Mouse (Mus musculus) midbrain, embryonic 11.5 days (tissue): ENCODE data around the gene Zbtb34. TPM values are rescaled to one million over a fixed set of nuclear protein-coding genes. Genes with fewer than 3 reads are reported as not detected.

Source experiments
- ATAC-seq: fragments of 200-750 bp; cut with Nextera tagmentation; 2 replicates; pipeline ENCODE4 v1.8.0; 2017; ENCODE audit warnings: moderate TSS enrichment, moderate library complexity; ENCODE audit not compliant: low FRiP score
- DNase-seq: peaks from one replicate; pipeline ENCODE4 v3.0.0; 2015; ENCODE audit warnings: low spot score; ENCODE audit errors: missing footprints
- H3K27ac ChIP-seq: fragments of 300-500 bp; sonication (generic); 2 replicates; pipeline ENCODE4 v1.5.1; 2014; ENCODE audit warnings: low read depth, low read length
- H3K27me3 ChIP-seq: fragments of 300-500 bp; sonication (generic); 2 replicates; pipeline ENCODE4 v1.6.1; 2014; ENCODE audit warnings: mild to moderate bottlenecking, low read length, moderate library complexity, mixed read lengths; ENCODE audit not compliant: control insufficient read depth, insufficient read depth
- H3K36me3 ChIP-seq: fragments of 300-500 bp; sonication (generic); 2 replicates; pipeline ENCODE4 v1.6.1; 2014; ENCODE audit warnings: mild to moderate bottlenecking, low read length, moderate library complexity, mixed read lengths; ENCODE audit not compliant: control insufficient read depth, insufficient read depth
- H3K4me1 ChIP-seq: fragments of 300-500 bp; sonication (generic); 2 replicates; pipeline ENCODE4 v1.6.1; 2014; ENCODE audit warnings: low read length; ENCODE audit not compliant: control insufficient read depth, insufficient read depth
- H3K4me2 ChIP-seq: fragments of 300-500 bp; sonication (generic); 2 replicates; pipeline ENCODE4 v1.6.1; 2014; ENCODE audit warnings: mild to moderate bottlenecking, moderate library complexity
- H3K4me3 ChIP-seq: fragments of 300-500 bp; sonication (generic); 2 replicates; pipeline ENCODE4 v1.5.1; 2014; ENCODE audit warnings: low read depth, low read length
- H3K9ac ChIP-seq: fragments of 300-500 bp; sonication (generic); 2 replicates; pipeline ENCODE4 v1.6.1; 2014; ENCODE audit warnings: low read length
- H3K9me3 ChIP-seq: fragments of 300-500 bp; sonication (generic); 2 replicates; pipeline ENCODE4 v1.6.1; 2016; ENCODE audit warnings: low read length; ENCODE audit not compliant: control insufficient read depth
- WGBS: fragments of 180-500 bp; shearing (Covaris S2); extraction: QIAGEN DNeasy Blood & Tissue Kit; methylation state at CpG from one replicate; pipeline ENCODE4 v1.1.7; 2014; 5-methylcytosine and 5-hydroxymethylcytosine counted together
- polyA plus RNA-seq: library from polyadenylated mRNA; unstranded; fragments of >200 nt; fragmentation: Nextera tagmentation; extraction: Ambion mirVana; gene quantifications from 2 replicates; pipeline ENCODE4 v1.2.1, GENCODE M21; 2014

Zbtb34 gene
- polyA plus RNA-seq, 1 experiment from 2014 or later: 8.0 TPM

DNA sequence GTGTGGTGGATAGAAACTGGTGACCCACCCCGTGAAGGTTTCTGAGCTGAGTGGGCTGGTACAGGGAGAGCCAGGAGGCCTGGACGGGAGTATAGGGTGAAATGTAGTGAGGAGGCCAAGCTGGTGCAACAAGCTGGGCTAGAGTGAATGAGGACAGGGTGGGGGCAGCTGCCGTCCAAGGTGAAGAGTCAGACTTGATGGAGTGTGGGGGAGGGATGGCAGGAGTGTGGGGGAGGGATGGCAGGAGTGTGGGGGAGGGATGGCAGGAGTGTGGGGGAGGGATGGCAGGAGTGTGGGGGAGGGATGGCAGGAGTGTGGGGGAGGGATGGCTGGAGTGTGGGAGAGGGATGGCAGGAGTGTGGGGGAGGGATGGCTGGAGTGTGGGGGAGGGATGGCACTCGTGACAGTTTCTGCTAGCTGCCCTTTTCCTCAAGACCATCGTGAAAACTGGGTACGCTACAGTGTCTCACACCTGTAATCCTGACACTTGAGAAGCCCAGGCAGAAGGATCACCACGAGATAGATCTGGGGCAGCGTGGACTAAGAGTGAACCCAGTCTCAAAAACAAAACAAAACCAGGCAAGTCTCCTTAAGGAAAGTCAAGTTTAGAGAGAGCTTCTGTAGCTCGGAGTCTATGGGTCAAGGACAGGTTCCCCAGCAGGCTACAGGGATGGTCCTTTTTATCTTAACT lies 9.0 kb upstream of the Zbtb34 start:
- Histone ChIP-seq H3K4me2 (peak overlapping the region; percentile 26), H3K9me3 (no peaks in the 10 kb centered on the region), H3K4me1 (peaks cover 34% of the 10 kb centered on the region), H3K27me3 (no peaks in the 10 kb centered on the region), H3K4me3 (no peak overlapping the region), H3K9ac (peak overlapping the region; percentile 24; the same call in 1 of the 2 replicates), H3K27ac (no peak overlapping the region), H3K36me3 (no peaks in the 10 kb centered on the region)
- ATAC-seq (no peak), DNase-seq (peak; percentile 67)
- WGBS: 14% methylated on average over 9 of the region's 9 CpGs

DNA sequence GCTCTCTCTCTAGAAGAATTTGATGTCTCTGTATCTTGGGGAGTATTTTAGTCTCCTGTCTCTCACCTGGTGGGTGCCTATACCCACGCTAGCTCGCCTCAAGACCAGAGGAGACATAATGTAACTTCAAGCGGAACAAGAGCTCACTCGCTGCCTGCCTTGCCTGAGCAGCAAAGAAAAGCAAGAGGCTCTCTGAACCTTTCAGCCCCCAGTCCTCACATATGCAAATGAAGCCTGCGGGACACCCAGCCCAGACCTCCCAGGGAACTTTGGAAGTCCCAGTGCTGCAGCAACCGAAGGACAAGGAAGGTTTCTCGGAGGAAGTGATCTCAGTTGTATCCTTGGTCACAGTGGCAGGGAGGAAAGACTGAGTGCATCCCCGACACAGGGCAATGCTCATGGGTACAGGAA lies 8.4 kb upstream of the Zbtb34 start:
- Histone ChIP-seq H3K4me2 (peak overlapping the region; percentile 26), H3K4me1 (peaks cover 34% of the 10 kb centered on the region), H3K27me3 (no peaks in the 10 kb centered on the region), H3K9me3 (no peaks in the 10 kb centered on the region), H3K27ac (no peak overlapping the region), H3K9ac (peak overlapping the region; percentile 24; the same call in 1 of the 2 replicates), H3K36me3 (no peaks in the 10 kb centered on the region), H3K4me3 (no peak overlapping the region)
- DNase-seq: peak; percentile 93
- 5% methylated on average over 8 of the region's 8 CpGs for WGBS
- peak; percentile 63; the same call in 1 of the 2 replicates for ATAC-seq

GRCm38 (mm10) chr2:33438377-33438776 lies 7.3 kb upstream of the Zbtb34 start:
- no peaks in the 10 kb centered on the region for H3K27me3 ChIP-seq
- no peak overlapping the region for H3K4me3 ChIP-seq
- DNase-seq (no peak), ATAC-seq (no peak)
- H3K9me3 ChIP-seq: no peaks in the 10 kb centered on the region
- H3K4me2 ChIP-seq: no peak overlapping the region
- H3K9ac ChIP-seq: no peak overlapping the region
- peaks cover 34% of the 10 kb centered on the region for H3K4me1 ChIP-seq
- H3K36me3 ChIP-seq: no peaks in the 10 kb centered on the region
- WGBS: 8% methylated on average over 2 of the region's 2 CpGs
- no peak overlapping the region for H3K27ac ChIP-seq

GRCm38 (mm10) chr2:33437184-33437583 lies 6.1 kb upstream of the Zbtb34 start:
- no peak overlapping the region for H3K4me3 ChIP-seq
- 28% methylated on average over 11 of the region's 11 CpGs for WGBS
- H3K36me3 ChIP-seq: no peaks in the 10 kb centered on the region
- no peak overlapping the region for H3K27ac ChIP-seq
- no peak for ATAC-seq
- H3K27me3 ChIP-seq: no peaks in the 10 kb centered on the region
- peaks cover 34% of the 10 kb centered on the region for H3K4me1 ChIP-seq
- no peak overlapping the region for H3K4me2 ChIP-seq
- no peak for DNase-seq
- H3K9ac ChIP-seq: no peak overlapping the region
- H3K9me3 ChIP-seq: no peaks in the 10 kb centered on the region

- DNase-seq (peak; percentile 93), ATAC-seq (no peak)
- Histone ChIP-seq H3K4me2 (peak overlapping the region; percentile 33), H3K9me3 (no peaks in the 10 kb centered on the region), H3K36me3 (no peaks in the 10 kb centered on the region), H3K27ac (no peak overlapping the region; the same call in 1 of the 2 replicates), H3K9ac (peak overlapping the region; percentile 34), H3K4me3 (no peak overlapping the region), H3K27me3 (no peaks in the 10 kb centered on the region), H3K4me1 (peaks cover 34% of the 10 kb centered on the region)
- 10% methylated on average over 16 of the region's 16 CpGs for WGBS
These were observed 5.0 kb upstream of the Zbtb34 start for GRCm38 (mm10) chr2:33436035-33436580.

DNA sequence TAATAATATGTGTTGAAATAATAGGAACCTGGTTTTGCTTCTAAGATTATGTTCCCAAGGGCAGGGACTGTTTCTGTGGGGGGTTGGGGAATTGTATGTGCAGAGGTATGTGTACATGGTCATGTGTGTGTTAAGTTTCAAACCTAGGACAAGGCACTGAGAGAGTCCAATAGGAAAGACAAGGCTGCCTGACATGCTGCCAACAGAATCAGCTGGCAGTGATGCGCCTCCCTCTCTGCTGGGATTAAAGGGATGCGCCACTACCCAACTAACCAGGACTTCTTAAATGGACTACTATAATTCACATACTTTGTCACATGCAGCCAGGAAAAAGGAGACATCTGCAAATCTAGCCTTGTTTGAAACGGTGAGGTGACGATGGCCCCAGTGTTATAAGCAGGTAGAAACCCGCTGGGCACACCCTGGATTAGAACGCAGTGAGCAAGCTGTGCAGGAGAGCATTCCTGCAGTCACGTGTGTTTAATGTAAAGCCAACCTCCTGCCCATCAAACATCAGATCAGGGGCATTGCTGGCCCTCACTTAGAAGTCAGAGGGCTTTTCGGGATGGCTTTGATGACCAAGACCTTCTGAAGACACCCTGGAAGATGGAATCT lies 4.0 kb upstream of the Zbtb34 start:
- H3K9me3 ChIP-seq: no peaks in the 10 kb centered on the region
- 40% methylated on average over 8 of the region's 8 CpGs for WGBS
- no peak overlapping the region for H3K4me2 ChIP-seq
- no peak overlapping the region for H3K4me3 ChIP-seq
- ATAC-seq (no peak), DNase-seq (no peak)
- peaks cover 34% of the 10 kb centered on the region for H3K4me1 ChIP-seq
- no peak overlapping the region for H3K27ac ChIP-seq
- no peak overlapping the region for H3K9ac ChIP-seq
- H3K36me3 ChIP-seq: no peaks in the 10 kb centered on the region
- no peaks in the 10 kb centered on the region for H3K27me3 ChIP-seq

DNA sequence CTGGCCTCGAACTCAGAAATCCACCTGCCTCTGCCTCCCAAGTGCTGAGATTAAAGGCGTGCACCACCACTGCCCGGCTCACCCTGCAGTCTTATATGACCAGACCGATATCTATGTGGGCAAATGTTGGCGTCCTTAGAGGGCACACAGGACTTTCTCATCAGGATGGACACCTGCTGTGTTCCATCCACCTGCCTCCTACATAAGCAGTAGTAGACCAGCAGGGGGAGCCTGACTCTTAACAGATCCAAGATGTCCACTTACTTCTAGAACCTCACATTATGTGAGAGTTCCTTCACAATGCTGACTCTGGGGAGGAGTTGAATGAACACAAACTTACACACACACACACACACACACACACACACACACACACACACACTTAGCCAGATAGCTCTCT lies 1.8 kb upstream of the Zbtb34 start:
- no peaks in the 10 kb centered on the region for H3K36me3 ChIP-seq
- no peaks in the 10 kb centered on the region for H3K27me3 ChIP-seq
- no peak overlapping the region for H3K27ac ChIP-seq
- H3K9ac ChIP-seq: no peak overlapping the region
- H3K4me1 ChIP-seq: peaks cover 28% of the 10 kb centered on the region
- no peak overlapping the region for H3K4me3 ChIP-seq
- no peak overlapping the region for H3K4me2 ChIP-seq
- DNase-seq (no peak), ATAC-seq (no peak)
- no peaks in the 10 kb centered on the region for H3K9me3 ChIP-seq
- 48% methylated on average over 5 of the region's 5 CpGs for WGBS

DNA sequence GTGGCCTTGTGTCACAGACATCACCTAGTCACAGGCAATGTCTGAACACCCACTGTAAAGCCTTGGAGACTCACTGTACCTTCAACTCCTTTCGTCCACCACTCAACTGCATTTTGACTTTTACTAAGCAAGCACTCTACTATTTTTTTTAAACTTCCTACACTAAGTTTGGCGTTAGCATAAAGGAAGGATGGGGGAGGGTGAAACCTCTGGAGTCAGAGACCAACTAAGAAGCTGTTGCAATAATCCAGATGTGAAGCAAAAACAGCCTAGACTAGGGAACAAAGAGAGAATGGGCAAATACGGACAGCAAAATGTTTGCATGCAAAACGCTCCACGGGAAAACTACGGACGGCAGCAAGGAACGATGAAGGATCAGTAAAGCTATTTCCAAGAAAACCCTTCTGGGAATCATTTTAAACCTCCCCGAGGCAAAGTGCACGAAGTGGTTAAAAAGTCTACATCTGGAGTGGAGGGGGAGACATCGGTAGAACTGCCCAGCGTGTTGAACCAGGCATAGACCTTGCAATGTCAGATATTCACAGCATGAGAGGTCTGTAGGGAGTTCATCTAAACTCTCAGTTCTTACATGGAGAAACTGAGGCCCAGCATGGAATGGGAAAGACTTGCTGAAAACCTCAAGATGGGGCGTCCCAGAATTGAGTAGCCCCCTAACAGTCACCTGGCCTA lies 898 bp downstream of the Zbtb34 start:
- no peak; the same call in 1 of the 2 replicates for ATAC-seq
- 14% methylated on average over 13 of the region's 13 CpGs for WGBS
- H3K27ac ChIP-seq: no peak overlapping the region

More for the DNA sequence above, 898 bp downstream of the Zbtb34 start:
- Histone ChIP-seq H3K27me3 (no peaks in the 10 kb centered on the region), H3K9ac (peak overlapping the region; percentile 95), H3K36me3 (no peaks in the 10 kb centered on the region; the same call in 1 of the 2 replicates), H3K9me3 (no peaks in the 10 kb centered on the region), H3K4me3 (peak overlapping the region; percentile 98), H3K4me1 (peaks cover 18% of the 10 kb centered on the region), H3K4me2 (peak overlapping the region; percentile 82)
- DNase-seq: no peak
